Mouse (Mus musculus) midbrain, embryonic 14.5 days (tissue): Measurements from ENCODE around the gene Arhgef40. TPM values are rescaled to one million over a fixed set of nuclear protein-coding genes. Genes with fewer than 3 reads are reported as not detected.

Source experiments
- ATAC-seq: fragments of 200-750 bp; cut with Nextera tagmentation; 2 replicates; pipeline ENCODE4 v1.8.0; 2017; ENCODE audit warnings: moderate number of reproducible peaks, moderate library complexity; ENCODE audit not compliant: low FRiP score, low TSS enrichment
- DNase-seq: peaks from one replicate; pipeline ENCODE4 v3.0.0-alpha.2; 2015
- H3K27ac ChIP-seq: fragments of 300-500 bp; sonication (generic); replicated peaks from 2 replicates; pipeline ENCODE4 v1.5.1; 2014; ENCODE audit warnings: mild to moderate bottlenecking, low read depth, low read length, moderate library complexity
- H3K27me3 ChIP-seq: fragments of 300-500 bp; sonication (generic); 2 replicates; pipeline ENCODE4 v1.6.1; 2014; ENCODE audit warnings: low read length, control low read depth, mixed read lengths; ENCODE audit not compliant: control insufficient read depth, insufficient read depth
- H3K36me3 ChIP-seq: fragments of 300-500 bp; sonication (generic); 2 replicates; pipeline ENCODE4 v1.6.1; 2014; ENCODE audit warnings: low read length, control low read depth; ENCODE audit not compliant: control insufficient read depth, insufficient read depth
- H3K4me1 ChIP-seq: fragments of 300-500 bp; sonication (generic); 2 replicates; pipeline ENCODE4 v1.6.1; 2014; ENCODE audit warnings: mild to moderate bottlenecking, antibody characterized with exemption, low read length, control low read depth; ENCODE audit not compliant: control insufficient read depth, insufficient read depth
- H3K4me2 ChIP-seq: fragments of 300-500 bp; sonication (generic); 2 replicates; pipeline ENCODE4 v1.6.1; 2014; ENCODE audit warnings: mild to moderate bottlenecking, low read length, moderate library complexity
- H3K4me3 ChIP-seq: fragments of 300-500 bp; sonication (generic); replicated peaks from 2 replicates; pipeline ENCODE4 v1.5.1; 2014; ENCODE audit warnings: low read depth, low read length
- H3K9ac ChIP-seq: fragments of 300-500 bp; sonication (generic); replicated peaks from 2 replicates; pipeline ENCODE4 v1.6.1; 2014; ENCODE audit warnings: mild to moderate bottlenecking, low read length, moderate library complexity
- H3K9me3 ChIP-seq: fragments of 300-500 bp; sonication (generic); 2 replicates; pipeline ENCODE4 v1.6.1; 2016; ENCODE audit warnings: low read length, control low read depth, mixed read lengths; ENCODE audit not compliant: control insufficient read depth
- WGBS: fragments of 180-500 bp; shearing (Covaris S2); extraction: QIAGEN DNeasy Blood & Tissue Kit; methylation state at CpG from one replicate; pipeline ENCODE4 v1.1.7; 2014; 5-methylcytosine and 5-hydroxymethylcytosine counted together
- polyA plus RNA-seq: library from polyadenylated mRNA; unstranded; fragments of >200 nt; fragmentation: Nextera tagmentation; extraction: Ambion mirVana; gene quantifications from 2 replicates; pipeline ENCODE4 v1.2.1, GENCODE M21; 2014

Gene Arhgef40
- polyA plus RNA-seq: 72.8 and 75.8 TPM in 2 replicates

GRCm38 (mm10) chr14:51984247-51985231 is at the start of gene Arhgef40:
Gene Arhgef40, plus strand, starts transcription at chr14:51984719.
- WGBS: 1% methylated on average over 65 of the region's 74 CpGs
- Histone ChIP-seq H3K4me2 (peak within 1 kb of the TSS; percentile 83), H3K9ac (peak within 1 kb of the TSS; percentile 78), H3K27ac (peak within 1 kb of the TSS; percentile 91), H3K9me3 (no peaks in the 10 kb centered on the region), H3K4me1 (peaks cover 26% of the 10 kb centered on the region), H3K4me3 (peak within 1 kb of the TSS; percentile 80), H3K27me3 (no peaks in the 10 kb centered on the region), H3K36me3 (peaks cover 22% of the 10 kb centered on the region)
- peak; percentile 91 for DNase-seq
- ATAC-seq: peak; percentile 91

GRCm38 (mm10) chr14:51939005-51939404 is 45.5 kb upstream of the Arhgef40 start:
- H3K4me1 ChIP-seq: no peaks in the 10 kb centered on the region
- H3K36me3 ChIP-seq: no peaks in the 10 kb centered on the region
- ATAC-seq (no peak), DNase-seq (no peak)
- no peaks in the 10 kb centered on the region for H3K27me3 ChIP-seq
- WGBS: 91% methylated on average over 9 of the region's 9 CpGs
- no peak overlapping the region for H3K27ac ChIP-seq
- H3K9me3 ChIP-seq: 0 out of 2 replicates have a peak, but pooled peaks cover 2% of the 10 kb centered on the region
- no peak overlapping the region for H3K4me2 ChIP-seq
- H3K4me3 ChIP-seq: no peak overlapping the region
- H3K9ac ChIP-seq: no peak overlapping the region

GRCm38 (mm10) chr14:51940944-51941560 is 43.5 kb upstream of the Arhgef40 start:
- Histone ChIP-seq H3K4me3 (no peak overlapping the region), H3K4me2 (no peak overlapping the region), H3K27ac (no peak overlapping the region), H3K9ac (no peak overlapping the region), H3K4me1 (no peaks in the 10 kb centered on the region), H3K9me3 (no peaks in the 10 kb centered on the region), H3K36me3 (no peaks in the 10 kb centered on the region), H3K27me3 (no peaks in the 10 kb centered on the region)
- ATAC-seq (no peak), DNase-seq (no peak)
- WGBS: 43% methylated on average over 8 of the region's 8 CpGs

GRCm38 (mm10) chr14:51941577-51941976 is 42.9 kb upstream of the Arhgef40 start:
- DNase-seq (no peak), ATAC-seq (no peak)
- 59% methylated on average over 9 of the region's 9 CpGs for WGBS
- Histone ChIP-seq H3K27me3 (no peaks in the 10 kb centered on the region), H3K4me2 (no peak overlapping the region), H3K27ac (no peak overlapping the region), H3K36me3 (no peaks in the 10 kb centered on the region), H3K4me3 (no peak overlapping the region), H3K9me3 (no peaks in the 10 kb centered on the region), H3K9ac (no peak overlapping the region), H3K4me1 (no peaks in the 10 kb centered on the region)

- WGBS: 75% methylated on average over 7 of the region's 7 CpGs
- H3K27ac ChIP-seq: no peak overlapping the region
- DNase-seq (no peak), ATAC-seq (no peak)
- no peak overlapping the region for H3K4me3 ChIP-seq
- H3K4me1 ChIP-seq: no peaks in the 10 kb centered on the region
- H3K9ac ChIP-seq: no peak overlapping the region
- no peak overlapping the region for H3K4me2 ChIP-seq
- no peaks in the 10 kb centered on the region for H3K27me3 ChIP-seq
- no peaks in the 10 kb centered on the region for H3K36me3 ChIP-seq
- no peaks in the 10 kb centered on the region for H3K9me3 ChIP-seq
Observed at GRCm38 (mm10) chr14:51942236-51942635, 42.3 kb upstream of the Arhgef40 start.

GRCm38 (mm10) chr14:51943336-51943735 is 41.2 kb upstream of the Arhgef40 start:
- Histone ChIP-seq H3K9ac (no peak overlapping the region), H3K4me1 (no peaks in the 10 kb centered on the region), H3K4me2 (no peak overlapping the region), H3K36me3 (no peaks in the 10 kb centered on the region), H3K9me3 (no peaks in the 10 kb centered on the region), H3K27ac (no peak overlapping the region), H3K27me3 (no peaks in the 10 kb centered on the region), H3K4me3 (no peak overlapping the region)
- DNase-seq (no peak), ATAC-seq (no peak)
- 86% methylated on average over 6 of the region's 6 CpGs for WGBS

GRCm38 (mm10) chr14:51960316-51960715 is 24.2 kb upstream of the Arhgef40 start:
- Histone ChIP-seq H3K27me3 (no peaks in the 10 kb centered on the region), H3K4me2 (no peak overlapping the region), H3K9ac (no peak overlapping the region), H3K9me3 (0 out of 2 replicates have a peak, but pooled peaks cover 3% of the 10 kb centered on the region), H3K27ac (no peak overlapping the region), H3K4me1 (no peaks in the 10 kb centered on the region), H3K36me3 (no peaks in the 10 kb centered on the region), H3K4me3 (no peak overlapping the region)
- WGBS: 88% methylated on average over 2 of the region's 2 CpGs
- ATAC-seq: no peak
- no peak for DNase-seq

- no peaks in the 10 kb centered on the region for H3K4me1 ChIP-seq
- 90% methylated on average over 3 of the region's 3 CpGs for WGBS
- no peak for DNase-seq
- H3K27me3 ChIP-seq: no peaks in the 10 kb centered on the region
- H3K36me3 ChIP-seq: no peaks in the 10 kb centered on the region
- H3K27ac ChIP-seq: no peak overlapping the region
- no peak for ATAC-seq
- no peak overlapping the region for H3K9ac ChIP-seq
- H3K4me3 ChIP-seq: no peak overlapping the region
- H3K9me3 ChIP-seq: no peaks in the 10 kb centered on the region
- H3K4me2 ChIP-seq: no peak overlapping the region
Observed at GRCm38 (mm10) chr14:51967400-51967799, 17.1 kb upstream of the Arhgef40 start.
